Mouse (Mus musculus) ES-CJ7 (cell line): Measurements from ENCODE around the gene Tmem182.
A peak's percentile ranks its signal among the peaks of the same experiment; 100 is the strongest.

Experiments
- DNase-seq: peaks from one replicate; pipeline ENCODE4 v3.0.0; 2011; ENCODE audit warnings: low read depth, low spot score

Gene Tmem182

GRCm38 (mm10) chr1:40805351-40805750, at the start of gene Tmem182:
Gene Tmem182, plus strand, starts transcription at chr1:40805601.
- DNase-seq = no peak

DNA sequence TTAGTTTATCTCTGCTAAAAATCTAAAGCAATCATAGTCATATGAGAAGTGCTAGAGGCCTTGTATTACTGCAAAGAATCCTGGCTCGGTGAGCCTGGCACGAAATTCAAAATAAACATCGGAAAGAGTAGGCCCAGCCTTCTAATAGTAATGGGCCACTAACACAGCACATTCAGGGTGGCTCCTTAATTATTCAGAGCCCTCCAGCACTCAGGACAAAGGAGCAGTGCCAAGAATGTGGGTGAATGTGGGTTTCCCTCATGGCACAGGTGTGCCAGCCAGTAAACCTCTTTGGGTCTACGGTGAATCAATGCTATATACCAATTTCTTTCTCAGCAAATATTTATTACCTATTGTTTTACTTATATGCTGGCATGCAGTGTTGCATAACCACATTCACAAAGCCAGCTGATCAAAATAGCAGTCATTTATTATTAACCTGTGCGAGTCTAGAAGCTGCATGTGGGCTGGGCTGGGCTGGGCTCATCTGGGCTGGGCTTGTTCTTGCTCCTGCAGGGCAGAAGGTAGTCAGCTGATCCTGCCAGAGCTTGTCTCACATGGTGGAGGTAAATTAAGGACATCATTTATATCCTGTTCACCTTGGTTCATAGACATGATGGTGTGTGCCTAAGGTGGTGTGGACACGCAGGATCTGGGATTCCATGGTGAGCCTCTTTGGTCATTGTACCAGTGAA, 45.5 kb upstream of the Tmem182 start:
- DNase-seq = no peak

GRCm38 (mm10) chr1:40764042-40764441, 41.4 kb upstream of the Tmem182 start:
- DNase-seq = no peak

- DNase-seq = no peak
Observed at GRCm38 (mm10) chr1:40764701-40765275, 40.6 kb upstream of the Tmem182 start.

GRCm38 (mm10) chr1:40765521-40765920, 39.9 kb upstream of the Tmem182 start:
- DNase-seq = no peak

DNA sequence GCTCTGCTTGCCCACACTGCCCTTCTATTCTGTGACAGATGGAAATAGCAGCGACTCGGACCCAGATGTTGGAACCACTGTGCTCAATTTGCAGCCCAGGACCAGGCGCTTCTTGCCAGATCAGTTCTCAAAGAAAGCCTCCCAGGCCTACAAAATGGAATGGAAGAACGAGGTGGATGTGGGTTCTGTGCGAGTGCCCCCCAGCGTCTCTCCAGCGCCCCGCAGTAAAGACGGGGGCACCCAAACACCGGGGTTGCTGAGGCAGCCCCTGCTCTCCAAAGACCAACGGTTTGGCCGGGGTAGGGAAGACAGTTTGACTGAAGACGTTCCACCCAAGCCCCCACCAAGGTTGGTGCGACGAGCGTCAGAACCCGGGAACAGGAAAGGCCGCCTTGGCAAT, 37.8 kb upstream of the Tmem182 start:
- DNase-seq = no peak

DNA sequence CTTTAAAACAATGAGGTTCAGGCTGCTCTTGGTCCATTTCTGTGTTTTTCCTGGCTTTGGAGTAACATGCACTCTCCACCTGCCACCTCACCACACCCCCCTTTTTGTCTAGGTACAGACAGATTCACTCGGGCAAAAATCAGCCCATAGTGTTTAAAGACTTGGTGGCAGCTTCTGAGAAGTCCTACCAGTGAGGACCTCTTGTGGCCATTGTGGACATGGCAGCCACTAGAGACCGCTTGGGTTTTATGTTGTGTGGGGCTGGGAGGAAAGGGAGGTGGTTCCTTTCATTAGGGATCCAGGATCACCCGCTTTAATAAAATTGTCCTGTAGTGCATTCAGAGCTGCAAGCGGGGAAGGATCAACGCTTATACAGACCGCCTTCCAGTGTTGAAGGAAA, 36.8 kb upstream of the Tmem182 start:
- peak; percentile 80 for DNase-seq

GRCm38 (mm10) chr1:40769331-40769894, 36.0 kb upstream of the Tmem182 start:
- no peak for DNase-seq

GRCm38 (mm10) chr1:40771196-40771970, 34.0 kb upstream of the Tmem182 start:
- DNase-seq = no peak

DNA sequence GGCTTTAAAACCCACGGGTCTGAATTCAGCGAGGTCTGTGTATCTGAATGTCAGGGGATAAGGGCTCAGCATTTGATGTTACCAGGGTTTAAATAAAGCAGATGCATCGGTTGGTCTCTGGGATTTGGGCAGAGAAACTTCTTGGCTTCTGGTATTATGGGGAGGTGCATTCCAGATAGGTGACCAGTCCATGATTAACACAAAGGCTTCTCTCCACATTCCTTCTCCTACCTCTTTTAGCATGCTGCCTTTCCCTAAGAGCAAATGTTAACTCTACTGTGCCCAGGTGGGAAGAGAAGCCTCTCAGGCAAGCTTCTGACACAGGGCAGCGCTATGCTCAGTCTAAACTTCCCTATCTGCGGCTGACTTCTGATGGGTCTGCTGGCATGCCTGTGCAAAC, 32.2 kb upstream of the Tmem182 start:
- DNase-seq = no peak

DNA sequence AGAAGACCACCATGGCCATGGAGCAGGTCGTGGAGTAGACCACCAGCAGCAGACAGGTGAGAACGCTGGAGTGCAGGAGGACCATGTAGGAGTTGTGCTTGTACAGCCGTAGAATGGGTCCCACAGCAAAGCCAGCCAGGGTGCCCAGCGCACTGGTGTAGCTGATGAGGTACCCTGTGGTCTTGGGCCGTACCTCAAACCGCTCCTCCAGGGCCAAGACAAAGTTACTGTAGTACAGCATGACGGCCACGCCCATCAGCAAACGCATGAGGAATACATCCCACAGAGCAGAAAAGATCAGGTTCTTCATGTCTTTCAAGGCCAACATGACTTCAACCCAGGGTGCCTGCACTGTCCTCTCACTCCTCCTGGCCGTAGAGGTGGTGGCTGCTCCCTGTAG, 31.4 kb upstream of the Tmem182 start:
- DNase-seq = no peak

- DNase-seq = no peak
Observed at GRCm38 (mm10) chr1:40776102-40776501, 29.3 kb upstream of the Tmem182 start.

DNA sequence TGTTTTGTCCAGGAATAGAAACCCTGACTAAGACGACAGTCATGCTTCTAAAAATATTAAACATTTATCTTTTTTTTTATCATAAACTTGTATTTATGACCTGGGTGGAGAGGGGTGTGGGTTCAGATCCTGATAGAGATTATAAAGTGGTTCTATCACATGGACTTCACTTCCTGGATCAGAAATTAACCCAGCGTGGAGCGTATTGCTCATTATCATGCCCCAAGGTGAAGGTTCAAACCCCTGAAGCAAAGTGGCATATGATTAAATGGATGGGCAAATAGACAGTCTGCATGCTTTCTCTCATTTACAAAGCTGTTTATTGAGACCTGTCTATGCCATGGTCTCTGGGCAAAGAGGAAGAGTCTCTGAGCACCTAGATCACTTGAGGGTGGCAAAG, 28.6 kb upstream of the Tmem182 start:
- DNase-seq = no peak

DNA sequence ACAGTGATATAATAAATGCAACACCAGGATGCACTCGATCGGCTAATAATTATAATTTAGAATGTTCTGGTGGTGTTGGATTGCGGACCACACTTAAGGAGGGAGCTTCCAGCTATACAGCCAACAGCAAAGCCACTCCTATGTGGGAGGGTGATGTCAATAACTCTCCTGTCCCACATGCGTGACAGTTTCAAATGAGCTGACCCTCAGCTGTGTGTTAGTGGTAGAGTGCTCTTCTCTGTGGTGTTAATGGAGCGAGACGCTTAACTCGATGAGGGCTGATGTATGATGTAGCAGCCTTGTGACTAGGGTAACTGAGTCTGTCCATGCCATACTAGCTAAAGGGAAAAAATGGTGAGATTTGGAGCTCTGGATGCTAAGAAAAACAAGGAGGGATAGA, 22.0 kb upstream of the Tmem182 start:
- DNase-seq = no peak

DNA sequence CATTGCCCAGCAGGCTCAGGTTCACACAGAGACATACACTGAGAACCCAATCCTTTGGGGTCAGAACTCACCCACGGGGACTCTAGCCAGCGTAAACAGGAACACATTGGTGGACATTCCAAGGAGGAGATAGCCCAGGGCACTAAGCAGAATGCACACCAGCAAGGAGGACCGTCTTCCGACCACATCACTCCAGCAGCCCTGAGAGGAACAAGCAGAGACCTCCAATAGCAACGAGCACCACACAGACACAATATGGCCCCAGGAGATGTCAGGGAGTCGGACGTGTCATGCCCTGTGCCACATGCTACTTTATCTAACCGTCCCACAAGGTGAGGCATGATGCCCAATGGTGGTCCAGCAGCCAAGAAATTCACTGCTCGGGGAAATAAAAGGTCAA, 21.1 kb upstream of the Tmem182 start:
- DNase-seq = no peak

DNA sequence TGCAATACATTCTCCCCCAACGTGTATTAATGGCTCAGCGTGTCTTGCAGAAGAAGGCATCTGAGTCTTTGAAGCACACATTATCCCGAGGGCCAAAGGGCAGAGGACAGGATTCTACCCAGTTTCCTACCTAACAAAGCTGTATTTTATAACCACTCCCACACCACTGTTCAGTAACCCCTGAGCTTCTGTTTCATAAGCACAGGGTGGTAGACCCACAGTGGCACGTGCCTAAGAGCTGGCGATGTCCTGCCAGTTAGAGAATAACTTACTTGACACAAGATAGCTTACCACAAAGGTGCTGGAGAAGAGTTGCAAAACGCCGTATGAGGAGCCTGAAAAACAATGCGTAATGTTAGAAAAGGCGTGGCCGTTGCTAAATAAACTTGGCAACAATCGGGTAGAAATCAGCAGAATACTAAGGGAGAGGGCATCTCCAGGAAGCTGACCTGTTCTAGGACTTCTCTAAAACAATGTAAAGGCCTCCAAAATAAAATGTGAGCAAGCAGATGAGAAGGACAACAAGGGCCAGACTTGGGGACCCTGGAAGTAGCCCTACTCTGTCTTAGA, 19.4 kb upstream of the Tmem182 start:
- no peak for DNase-seq

- DNase-seq = no peak
Observed at GRCm38 (mm10) chr1:40788956-40789355, 16.4 kb upstream of the Tmem182 start.

DNA sequence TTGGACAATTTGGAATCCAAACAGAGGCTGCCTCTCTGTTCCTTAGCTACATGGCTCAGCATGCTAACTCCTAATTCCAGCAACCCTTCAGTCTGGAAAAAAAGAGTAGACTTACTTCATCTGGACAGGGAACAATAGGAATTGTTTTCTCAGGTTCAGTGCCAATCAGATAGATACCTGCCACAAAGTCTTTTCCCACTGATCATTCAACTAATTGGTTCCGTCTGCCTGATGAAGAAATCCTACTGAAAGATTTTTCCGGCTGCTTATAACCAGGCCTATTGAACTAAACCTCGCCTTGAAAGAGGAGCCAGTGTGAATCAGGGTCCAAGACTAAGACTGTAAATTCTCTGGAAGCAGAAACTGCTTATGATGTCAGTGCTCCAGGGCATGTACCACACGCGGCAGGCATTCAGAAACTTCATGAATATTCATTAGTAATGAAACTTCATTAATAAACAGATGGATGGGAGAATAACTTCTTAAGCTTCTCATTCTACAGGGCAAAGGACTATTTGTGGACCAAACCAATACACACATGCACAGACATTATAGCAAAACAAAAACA, 15.7 kb upstream of the Tmem182 start:
- DNase-seq = no peak

- peak; percentile 90 for DNase-seq
Observed at GRCm38 (mm10) chr1:40790324-40791141, 14.9 kb upstream of the Tmem182 start, which contains the start of gene Mfsd9. Gene Mfsd9, minus strand, starts transcription at chr1:40790687.

DNA sequence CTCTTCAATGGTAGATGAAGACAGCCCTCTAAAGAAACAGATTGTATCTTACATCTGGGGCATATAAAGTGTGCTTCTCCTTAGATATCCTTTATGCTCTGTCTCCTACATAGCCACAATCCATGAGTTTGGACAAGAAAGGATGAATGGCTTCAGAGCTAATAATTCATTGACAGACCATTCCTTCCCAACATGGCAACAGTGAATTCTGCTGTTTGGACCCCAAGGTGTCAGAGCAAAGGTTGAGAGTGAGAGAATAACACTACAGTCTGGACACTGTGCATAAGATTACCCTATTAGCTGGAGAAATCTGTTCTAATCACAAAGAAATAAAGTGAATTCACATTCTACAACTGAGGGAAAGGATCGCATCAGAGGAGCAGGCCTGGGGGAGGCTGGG, 9.9 kb upstream of the Tmem182 start:
- DNase-seq = no peak

GRCm38 (mm10) chr1:40797348-40797747, 8.1 kb upstream of the Tmem182 start:
- DNase-seq = peak; percentile 93
